Mouse (Mus musculus) heart, adult 2 months (tissue): Measurements from ENCODE around the gene Zscan20.

ENCODE experiments used
- CTCF ChIP-seq: fragments of 200-600 bp; IDR thresholded peaks from 2 replicates; pipeline ENCODE4 v1.8.1; 2022; ENCODE audit warnings: antibody characterized with exemption, mild to moderate bottlenecking, moderate library complexity
- EP300 ChIP-seq: fragments of 200-500 bp; IDR thresholded peaks from 2 replicates; pipeline ENCODE4 v1.6.1; 2011; ENCODE audit warnings: low read depth, low read length, control low read depth; ENCODE audit not compliant: insufficient read depth

DNA sequence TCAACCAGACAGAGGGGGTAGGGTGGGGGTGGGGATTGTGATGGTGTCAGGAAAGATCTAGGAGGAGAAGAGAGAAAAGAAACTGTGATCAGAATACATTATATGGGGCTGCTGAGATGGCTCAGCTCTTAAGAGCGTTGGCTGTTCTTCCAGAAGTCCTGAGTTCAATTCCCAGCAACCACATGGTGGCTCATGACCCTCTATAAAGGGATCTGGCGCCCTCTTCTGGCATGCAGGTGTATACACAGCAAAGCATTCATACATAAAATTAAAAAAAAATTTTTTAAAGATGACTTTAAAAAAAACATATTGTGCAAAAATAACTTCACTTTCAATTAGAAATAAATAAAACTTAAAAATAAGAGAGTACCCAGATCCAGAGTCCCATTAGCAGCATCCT is 66.5 kb downstream of the Zscan20 start:
- TF ChIP-seq CTCF = peak; percentile 58
- no peak for TF ChIP-seq EP300
